Comparison of ENCODE assay signal across 8 mouse cellular contexts in genomic region chr2:49727199-49727598, GRCm38 (mm10).
DNase-seq lines count a peak whose midpoint lies in the region; ATAC-seq lines count a peak whose summit lies in the region.

No protein-coding gene starts in this region.

- H3K9ac ChIP-seq in intestine, embryonic 15.5 days = no peak overlapping the region
- H3K9ac ChIP-seq in midbrain, embryonic 12.5 days (replicated peaks) = no peak overlapping the region

- no peaks in the 10 kb centered on the region for H3K27me3 ChIP-seq in intestine, embryonic 15.5 days (replicated peaks)
- H3K27me3 ChIP-seq in midbrain, embryonic 12.5 days = no peaks in the 10 kb centered on the region

- no peaks in the 10 kb centered on the region for H3K36me3 ChIP-seq in intestine, embryonic 15.5 days
- H3K36me3 ChIP-seq in midbrain, embryonic 12.5 days = peaks cover 63% of the 10 kb centered on the region

- peak; percentile 77 for ATAC-seq in intestine, embryonic 15.5 days
- peak; percentile 75 for ATAC-seq in midbrain, embryonic 12.5 days (ENCODE audit: low FRiP score, low read depth)

- H3K9me3 ChIP-seq in intestine, embryonic 15.5 days = no peaks in the 10 kb centered on the region
- H3K9me3 ChIP-seq in midbrain, embryonic 12.5 days = no peaks in the 10 kb centered on the region

- intact Hi-C loops in left cerebral cortex, postnatal 14 days (cut with DNase I) = loop anchor here (5.0 kb wide), 1 partner anchor 105 kb away; no protein-coding TSS in a partner anchor

- H3K27ac ChIP-seq in intestine, embryonic 15.5 days = no peak overlapping the region
- peak overlapping the region; percentile 42; the same call in 1 of the 2 replicates for H3K27ac ChIP-seq in midbrain, embryonic 12.5 days (replicated peaks)

- 8% methylated on average over 7 of the region's 7 CpGs for WGBS in intestine, embryonic 15.5 days
- 18% methylated on average over 7 of the region's 7 CpGs for WGBS in midbrain, embryonic 12.5 days

- peak; percentile 21 for DNase-seq in urinary bladder, postnatal 25 days (ENCODE audit: low spot score)
- DNase-seq in urinary bladder, postnatal 10 days (ENCODE audit: low spot score) = no peak
- peak; percentile 76 to 82 for DNase-seq in cerebellum, postnatal 25 days
- peak; percentile 53 to 57 for DNase-seq in frontal cortex, postnatal 14 days (ENCODE audit: low spot score in 2 of 2)
- peak; percentile 78 to 89 for DNase-seq in left cerebral cortex, postnatal 14 days (ENCODE audit: low spot score in 2 of 2)
- peak; percentile 66 for DNase-seq in skeletal muscle tissue, adult 2 months (ENCODE audit: low read depth, low spot score)

- no peak overlapping the region for H3K4me3 ChIP-seq in intestine, embryonic 15.5 days (replicated peaks)
- H3K4me3 ChIP-seq in midbrain, embryonic 12.5 days = no peak overlapping the region

- H3K4me2 ChIP-seq in intestine, embryonic 15.5 days (replicated peaks) = no peak overlapping the region
- H3K4me2 ChIP-seq in midbrain, embryonic 12.5 days (replicated peaks) = no peak overlapping the region

- H3K4me1 ChIP-seq in intestine, embryonic 15.5 days (replicated peaks) = no peaks in the 10 kb centered on the region
- peaks cover 21% of the 10 kb centered on the region for H3K4me1 ChIP-seq in midbrain, embryonic 12.5 days
